Mouse (Mus musculus): Measurements from ENCODE around the gene Tsga10ip. TPM values are rescaled to one million over a fixed set of nuclear protein-coding genes. Genes with fewer than 3 reads are reported as not detected.

Tsga10ip gene
- polyA plus RNA-seq, 1 experiment from 2014 or later, result 1.1 TPM

- Histone ChIP-seq H3K27me3 (replicated peaks; ENCODE audit: insufficient read depth, low read length) (peaks cover 10% of the 10 kb centered on the region), H3K9me3 (ENCODE audit: low read length) (no peaks in the 10 kb centered on the region; the same call in 1 of the 2 replicates), H3K4me1 (ENCODE audit: insufficient read depth, low read depth, low read length) (peaks cover 7% of the 10 kb centered on the region; the same call in 1 of the 2 replicates), H3K4me2 (replicated peaks; ENCODE audit: low read depth, low read length) (no peak overlapping the region), H3K27ac (ENCODE audit: low read length) (no peak overlapping the region), H3K9ac (replicated peaks; ENCODE audit: low read depth) (no peak overlapping the region), H3K36me3 (ENCODE audit: insufficient read depth, low read length) (no peaks in the 10 kb centered on the region), H3K4me3 (ENCODE audit: low read depth, low read length) (no peak overlapping the region)
- 19% methylated on average over 7 of the region's 7 CpGs for WGBS
- ATAC-seq, result 0 out of 2 replicates have a peak, but pooled peaks have one; percentile 20
- no peak for TF ChIP-seq EP300 (IDR thresholded peaks at IDR 0.05)
- no peak for TF ChIP-seq CTCF (IDR thresholded peaks at IDR 0.05)
- no peak for DNase-seq (ENCODE audit: low spot score)
Measured at GRCm38 (mm10) chr19:5444954-5445353, 42.6 kb upstream of the Tsga10ip start.

- H3K4me2 ChIP-seq (replicated peaks; ENCODE audit: low read depth, low read length), result no peak overlapping the region
- ATAC-seq, result no peak
- no peaks in the 10 kb centered on the region; the same call in 1 of the 2 replicates for H3K9me3 ChIP-seq (ENCODE audit: low read length)
- H3K9ac ChIP-seq (replicated peaks; ENCODE audit: low read depth), result no peak overlapping the region
- no peak overlapping the region for H3K27ac ChIP-seq (ENCODE audit: low read length)
- H3K27me3 ChIP-seq (replicated peaks; ENCODE audit: insufficient read depth, low read length), result peaks cover 10% of the 10 kb centered on the region
- no peak overlapping the region for H3K4me3 ChIP-seq (ENCODE audit: low read depth, low read length)
- TF ChIP-seq EP300 (IDR thresholded peaks at IDR 0.05), result no peak
- TF ChIP-seq CTCF (IDR thresholded peaks at IDR 0.05), result no peak
- peak; percentile 53 for DNase-seq (ENCODE audit: low spot score)
- WGBS, result 39% methylated on average over 9 of the region's 9 CpGs
- H3K4me1 ChIP-seq (ENCODE audit: insufficient read depth, low read depth, low read length), result peaks cover 7% of the 10 kb centered on the region; the same call in 1 of the 2 replicates
- H3K36me3 ChIP-seq (ENCODE audit: insufficient read depth, low read length), result no peaks in the 10 kb centered on the region
Measured at GRCm38 (mm10) chr19:5444371-5444908, 42.1 kb upstream of the Tsga10ip start.

GRCm38 (mm10) chr19:5433951-5434350 lies 31.6 kb upstream of the Tsga10ip start:
- Histone ChIP-seq H3K27me3 (replicated peaks; ENCODE audit: insufficient read depth, low read length) (0 out of 2 replicates have a peak, but pooled peaks cover 3% of the 10 kb centered on the region), H3K4me3 (ENCODE audit: low read depth, low read length) (no peak overlapping the region)

DNA sequence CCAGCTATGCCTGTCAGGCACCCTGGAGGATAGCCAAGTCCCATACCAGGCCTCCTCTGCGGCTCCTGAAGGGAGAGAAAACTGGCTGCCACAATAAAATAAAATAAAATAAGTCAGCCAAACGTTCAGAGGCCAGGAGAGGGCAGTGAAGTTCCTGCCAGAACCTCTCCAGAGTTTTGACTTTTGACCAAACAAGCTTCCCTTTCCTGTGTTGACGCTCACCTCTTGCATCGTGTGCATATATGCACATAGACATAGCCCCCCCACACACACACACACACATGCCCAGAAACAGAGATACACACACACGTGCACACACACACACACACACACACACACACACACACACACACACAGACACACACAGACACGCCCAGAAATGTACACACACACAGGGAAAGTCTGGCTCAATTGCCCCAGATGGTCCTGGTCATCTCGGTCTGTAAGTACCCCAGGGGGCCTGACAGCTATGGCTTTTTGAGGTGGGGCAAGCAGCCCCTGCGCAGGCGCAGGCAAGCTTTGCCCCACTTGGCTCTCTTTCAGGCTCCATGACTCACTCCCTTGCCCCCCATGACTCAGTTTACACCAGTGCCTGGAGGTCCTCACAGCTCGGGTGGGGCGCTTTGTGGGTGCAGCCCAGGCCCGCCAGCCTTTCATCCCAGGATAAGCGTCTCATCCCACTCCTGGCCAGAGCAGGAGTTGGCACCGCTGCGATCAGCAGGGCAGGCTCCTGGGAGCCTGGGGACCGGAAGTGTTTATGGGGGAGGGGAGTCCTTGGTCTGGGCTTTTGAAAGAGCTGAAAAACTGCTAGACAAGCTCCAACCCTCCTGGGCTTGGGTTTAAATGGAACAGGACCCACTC lies 30.9 kb upstream of the Tsga10ip start:
- Histone ChIP-seq H3K27me3 (replicated peaks; ENCODE audit: insufficient read depth, low read length) (0 out of 2 replicates have a peak, but pooled peaks cover 3% of the 10 kb centered on the region), H3K27ac (ENCODE audit: low read length) (peak overlapping the region; percentile 81), H3K4me1 (ENCODE audit: insufficient read depth, low read depth, low read length) (peaks cover 11% of the 10 kb centered on the region; the same call in 1 of the 2 replicates), H3K36me3 (ENCODE audit: insufficient read depth, low read length) (no peaks in the 10 kb centered on the region), H3K9me3 (ENCODE audit: low read length) (no peaks in the 10 kb centered on the region), H3K4me3 (ENCODE audit: low read depth, low read length) (peak overlapping the region; percentile 31), H3K9ac (replicated peaks; ENCODE audit: low read depth) (peak overlapping the region; percentile 29; the same call in 1 of the 2 replicates), H3K4me2 (replicated peaks; ENCODE audit: low read depth, low read length) (peak overlapping the region; percentile 73)
- DNase-seq (ENCODE audit: low spot score), result peak; percentile 94
- WGBS, result under 1% methylated on average over 16 of the region's 16 CpGs
- TF ChIP-seq EP300 (IDR thresholded peaks at IDR 0.05) (no peak), CTCF (IDR thresholded peaks at IDR 0.05) (peak; percentile 72)
- ATAC-seq, result peak; percentile 72

More at GRCm38 (mm10) chr19:5433951-5434350, 31.6 kb upstream of the Tsga10ip start:
- ATAC-seq, result no peak
- 37% methylated on average over 7 of the region's 7 CpGs for WGBS
- TF ChIP-seq CTCF (IDR thresholded peaks at IDR 0.05) (no peak), EP300 (IDR thresholded peaks at IDR 0.05) (no peak)
- Histone ChIP-seq H3K9ac (replicated peaks; ENCODE audit: low read depth) (no peak overlapping the region), H3K27ac (ENCODE audit: low read length) (peak overlapping the region; percentile 81), H3K4me2 (replicated peaks; ENCODE audit: low read depth, low read length) (peak overlapping the region; percentile 73; the same call in 1 of the 2 replicates), H3K9me3 (ENCODE audit: low read length) (no peaks in the 10 kb centered on the region), H3K36me3 (ENCODE audit: insufficient read depth, low read length) (no peaks in the 10 kb centered on the region), H3K4me1 (ENCODE audit: insufficient read depth, low read depth, low read length) (peaks cover 11% of the 10 kb centered on the region; the same call in 1 of the 2 replicates)
- DNase-seq (ENCODE audit: low spot score), result no peak

DNA sequence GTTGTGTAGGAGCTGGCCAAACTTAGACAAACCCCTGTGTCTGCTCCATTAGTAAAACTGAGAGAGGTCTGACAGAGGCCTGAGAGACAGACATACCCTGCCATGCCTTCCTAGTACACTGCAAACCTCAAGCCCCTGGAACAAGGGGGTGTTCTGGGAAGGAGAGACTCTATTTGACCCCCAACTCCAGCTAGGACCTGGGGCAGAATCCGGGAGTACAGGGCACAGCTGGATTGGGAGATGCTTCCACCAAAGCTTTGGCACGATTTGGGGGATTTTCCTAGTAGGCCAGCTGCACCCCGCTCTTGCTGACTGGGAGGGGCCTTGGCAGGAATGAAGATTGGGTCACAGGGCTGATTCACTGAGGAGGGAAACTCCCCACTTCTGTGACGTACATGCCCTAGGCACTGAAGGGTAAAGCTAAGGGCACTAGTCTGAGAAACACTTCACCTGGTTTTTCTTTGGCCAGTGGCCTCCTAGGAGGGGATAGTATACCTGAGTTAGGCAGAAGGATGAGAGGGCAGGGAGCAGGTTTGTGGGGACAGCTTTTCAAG lies 29.7 kb upstream of the Tsga10ip start:
- no peak overlapping the region for H3K4me3 ChIP-seq (ENCODE audit: low read depth, low read length)
- no peaks in the 10 kb centered on the region for H3K36me3 ChIP-seq (ENCODE audit: insufficient read depth, low read length)
- TF ChIP-seq EP300 (IDR thresholded peaks at IDR 0.05), result 0 out of 2 replicates have a peak, but pooled peaks have one; percentile 55
- TF ChIP-seq CTCF (IDR thresholded peaks at IDR 0.05), result no peak
- H3K27ac ChIP-seq (ENCODE audit: low read length), result peak overlapping the region; percentile 81; the same call in 1 of the 2 replicates
- 53% methylated on average over 4 of the region's 4 CpGs for WGBS
- ATAC-seq, result peak; percentile 64
- DNase-seq (ENCODE audit: low spot score), result peak; percentile 86
- no peak overlapping the region for H3K9ac ChIP-seq (replicated peaks; ENCODE audit: low read depth)
- H3K4me2 ChIP-seq (replicated peaks; ENCODE audit: low read depth, low read length), result no peak overlapping the region
- H3K27me3 ChIP-seq (replicated peaks; ENCODE audit: insufficient read depth, low read length), result no peaks in the 10 kb centered on the region
- peaks cover 11% of the 10 kb centered on the region; the same call in 1 of the 2 replicates for H3K4me1 ChIP-seq (ENCODE audit: insufficient read depth, low read depth, low read length)
- no peaks in the 10 kb centered on the region for H3K9me3 ChIP-seq (ENCODE audit: low read length)

DNA sequence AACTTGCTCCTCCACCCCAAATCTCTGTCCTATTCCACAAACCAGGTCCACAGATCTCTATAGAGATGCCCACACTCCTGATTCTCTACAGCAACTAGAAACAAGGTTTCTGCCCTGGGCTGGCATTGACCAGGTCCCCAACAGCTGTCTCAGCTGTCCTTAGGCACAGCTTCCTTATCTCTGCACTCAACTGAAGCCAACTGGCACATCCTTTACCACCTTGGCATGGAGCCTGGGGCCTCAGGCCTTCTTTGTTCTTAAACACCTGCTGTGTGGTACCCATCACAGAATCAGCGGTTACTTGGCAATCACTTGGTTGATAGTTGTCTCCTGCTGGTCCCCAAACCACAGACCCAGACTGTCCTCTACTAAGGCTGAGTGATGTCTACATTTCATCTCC lies 28.1 kb upstream of the Tsga10ip start:
- DNase-seq (ENCODE audit: low spot score) (no peak), ATAC-seq (no peak)
- Histone ChIP-seq H3K4me3 (ENCODE audit: low read depth, low read length) (no peak overlapping the region), H3K36me3 (ENCODE audit: insufficient read depth, low read length) (peaks cover 4% of the 10 kb centered on the region; the same call in 1 of the 2 replicates), H3K27me3 (replicated peaks; ENCODE audit: insufficient read depth, low read length) (no peaks in the 10 kb centered on the region), H3K27ac (ENCODE audit: low read length) (no peak overlapping the region), H3K4me2 (replicated peaks; ENCODE audit: low read depth, low read length) (no peak overlapping the region), H3K9ac (replicated peaks; ENCODE audit: low read depth) (no peak overlapping the region), H3K9me3 (ENCODE audit: low read length) (no peaks in the 10 kb centered on the region), H3K4me1 (ENCODE audit: insufficient read depth, low read depth, low read length) (peaks cover 22% of the 10 kb centered on the region; the same call in 1 of the 2 replicates)
- WGBS, result 66% methylated on average over 1 of the region's 1 CpGs
- TF ChIP-seq CTCF (IDR thresholded peaks at IDR 0.05) (no peak), EP300 (IDR thresholded peaks at IDR 0.05) (no peak)
